In genomic region chr10:123195961-123196834, GRCm38 (mm10) we compare ENCODE assay signal across 7 mouse cellular contexts. TPM values are rescaled to one million over a fixed set of nuclear protein-coding genes. Genes with fewer than 3 reads are reported as not detected.
A peak's percentile ranks its signal among the peaks of the same experiment; 100 is the strongest.
DNase-seq lines count a peak whose midpoint lies in the region; ATAC-seq and TF ChIP-seq lines count a peak whose summit lies in the region.

No protein-coding gene starts in this region.

- no peaks in the 10 kb centered on the region for H3K9me3 ChIP-seq in ES-Bruce4 (replicated peaks; ENCODE audit: control insufficient read depth, insufficient read depth, low read length, poor library complexity, severe bottlenecking)
- no peaks in the 10 kb centered on the region for H3K9me3 ChIP-seq in heart, embryonic 13.5 days

- peak overlapping the region; percentile 97 for H3K9ac ChIP-seq in ES-Bruce4 (ENCODE audit: low read depth, poor library complexity, severe bottlenecking)
- H3K9ac ChIP-seq in heart, embryonic 13.5 days: peak overlapping the region; percentile 98

- peak; percentile 73 for DNase-seq in embryo, embryonic 10 days (ENCODE audit: low spot score)
- peak; percentile 72 to 81 for DNase-seq in kidney, postnatal 36 days

- peak overlapping the region; percentile 73 for H3ac ChIP-seq in C2C12 (ENCODE audit: control insufficient read depth, insufficient read length, low read depth)

- peaks cover 55% of the 10 kb centered on the region for H3K79me2 ChIP-seq in C2C12 (ENCODE audit: control insufficient read depth, insufficient read depth)

- peak overlapping the region; percentile 98 for H3K4me3 ChIP-seq in C2C12 (ENCODE audit: insufficient read depth, poor library complexity, severe bottlenecking)
- peak overlapping the region; percentile 89 for H3K4me3 ChIP-seq in ES-Bruce4 (ENCODE audit: low read depth, low read length)
- peak overlapping the region; percentile 97 for H3K4me3 ChIP-seq in heart, embryonic 13.5 days
- H3K4me3 ChIP-seq in small intestine, adult 2 months (ENCODE audit: low read depth, low read length): peak overlapping the region; percentile 91

- H3K36me3 ChIP-seq in C2C12 (ENCODE audit: control insufficient read depth, insufficient read depth) (peaks cover 4% of the 10 kb centered on the region), ES-Bruce4 (ENCODE audit: control insufficient read depth, insufficient read depth, low read length, poor library complexity, severe bottlenecking) (no peaks in the 10 kb centered on the region)
- H3K36me3 ChIP-seq in heart, embryonic 13.5 days: no peaks in the 10 kb centered on the region
- no peaks in the 10 kb centered on the region for H3K36me3 ChIP-seq in small intestine, adult 2 months (ENCODE audit: control insufficient read depth, insufficient read depth, low read length)

- H3K4me1 ChIP-seq in ES-Bruce4 (ENCODE audit: control insufficient read depth, insufficient read depth, low read length): peaks cover 2% of the 10 kb centered on the region
- peaks cover 31% of the 10 kb centered on the region for H3K4me1 ChIP-seq in heart, embryonic 13.5 days
- peaks cover 5% of the 10 kb centered on the region; the same call in 1 of the 2 replicates for H3K4me1 ChIP-seq in small intestine, adult 2 months (ENCODE audit: control insufficient read depth, insufficient read depth, insufficient read length, low read length)

- under 1% methylated on average over 58 of the region's 66 CpGs for WGBS in heart, embryonic 13.5 days
- WGBS in small intestine, adult 2 months: 1% methylated on average over 65 of the region's 66 CpGs

- TF ChIP-seq CTCF in C2C12 (IDR thresholded peaks at IDR 0.05; ENCODE audit: control insufficient read depth, insufficient read depth, insufficient read length) (no peak), ES-Bruce4 (IDR thresholded peaks at IDR 0.05; ENCODE audit: low read depth, low read length) (no peak)
- TF ChIP-seq CTCF in small intestine, adult 2 months (IDR thresholded peaks at IDR 0.05; ENCODE audit: extremely low read depth, insufficient read length, insufficient replicate concordance, low read depth, low read length): no peak

- ATAC-seq in heart, embryonic 13.5 days (ENCODE audit: extremely low read depth, insufficient number of reproducible peaks, low FRiP score, low TSS enrichment): peak; percentile 62
- ATAC-seq in megakaryocyte, adult 5-6 weeks (ENCODE audit: poor library complexity, severe bottlenecking): peak; percentile 56

- no peak for TF ChIP-seq POLR2A in ES-Bruce4 (IDR thresholded peaks at IDR 0.05; ENCODE audit: insufficient read depth, low read length)
- no peak for TF ChIP-seq POLR2A in small intestine, adult 2 months (IDR thresholded peaks at IDR 0.05; ENCODE audit: low read depth, low read length)

- H3K27ac ChIP-seq in ES-Bruce4 (ENCODE audit: insufficient read depth, low read length): no peak overlapping the region
- peak overlapping the region; percentile 94 for H3K27ac ChIP-seq in heart, embryonic 13.5 days (replicated peaks)
- peak overlapping the region; percentile 97 for H3K27ac ChIP-seq in small intestine, adult 2 months (ENCODE audit: insufficient read depth, low read depth, low read length)

- peak overlapping the region; percentile 74 for H3K4me2 ChIP-seq in heart, embryonic 13.5 days

- TF ChIP-seq EP300 in ES-Bruce4 (IDR thresholded peaks at IDR 0.05; ENCODE audit: insufficient read depth, low read depth, low read length): no peak

- no peaks in the 10 kb centered on the region for H3K27me3 ChIP-seq in C2C12 (ENCODE audit: control insufficient read depth, insufficient read depth, insufficient read length)
- H3K27me3 ChIP-seq in ES-Bruce4 (ENCODE audit: control insufficient read depth, insufficient read depth, low read length, poor library complexity, severe bottlenecking): no peaks in the 10 kb centered on the region
- no peaks in the 10 kb centered on the region for H3K27me3 ChIP-seq in heart, embryonic 13.5 days (replicated peaks)
- H3K27me3 ChIP-seq in small intestine, adult 2 months (ENCODE audit: control insufficient read depth, insufficient read depth, low read length): no peaks in the 10 kb centered on the region

- H3K79me3 ChIP-seq in C2C12 (ENCODE audit: low read depth): peaks cover 49% of the 10 kb centered on the region

TF ChIP-seq in C2C12, 6 proteins besides CTCF, POLR2A, EP300 and RAD21:
- TF ChIP-seq MYOD1 (IDR thresholded peaks at IDR 0.05; ENCODE audit: control insufficient read depth, insufficient read length, low read depth) (no peak), CEBPB (IDR thresholded peaks at IDR 0.05; ENCODE audit: low read depth) (no peak), MYOG (IDR thresholded peaks at IDR 0.05; ENCODE audit: control insufficient read depth, extremely low read depth, insufficient read length) (no peak), MAX (IDR thresholded peaks at IDR 0.05) (peak; percentile 80), FOSL1 (IDR thresholded peaks at IDR 0.05; ENCODE audit: insufficient read depth, low read length, poor library complexity, severe bottlenecking) (no peak), USF1 (IDR thresholded peaks at IDR 0.05; ENCODE audit: low read depth) (peak; percentile 85)

RNA-seq across cellular contexts. Expression of gene Usp15, which starts 0.6 kb away (rescaled TPM):
- polyA plus RNA-seq in C2C12 (2012; fragmentation: generic; extraction: Trizol) (20.1 TPM), ES-Bruce4 (2011; ENCODE audit: insufficient read depth, insufficient read length, low read depth, missing spikeins) (175 and 182 TPM in 2 replicates)
- 54.7 and 60.2 TPM in 2 replicates for polyA plus RNA-seq in heart, embryonic 13.5 days (2015; fragmentation: Nextera tagmentation; extraction: Ambion mirVana)
- total RNA-seq in megakaryocyte, adult 5-6 weeks (2015): 109 and 115 TPM in 2 replicates
- 170 and 180 TPM in 2 replicates for total RNA-seq in megakaryocyte, adult 5-6 weeks (2017)
- polyA plus RNA-seq in small intestine, adult 2 months (2012; rRNA removed): 0.75 and 2.0 TPM in 2 replicates
